Mouse (Mus musculus) myocyte (in vitro differentiated cells): Measurements from ENCODE around the gene Zc2hc1c. TPM values are rescaled to one million over a fixed set of nuclear protein-coding genes. Genes with fewer than 3 reads are reported as not detected.
"Not testable (repeated sequence)": the region's sequence is repeated elsewhere in the genome, so short reads cannot be mapped to it uniquely, and the experiment has no call there.

Experiments
- H3K27me3 ChIP-seq: one replicate; pipeline ENCODE4 v1.6.1; 2011; ENCODE audit not compliant: control insufficient read depth, insufficient read depth, insufficient read length
- H3K36me3 ChIP-seq: one replicate; pipeline ENCODE4 v1.6.1; 2011; ENCODE audit not compliant: control insufficient read depth, insufficient read depth
- H3K4me2 ChIP-seq: one replicate; pipeline ENCODE4 v1.6.1; 2011; ENCODE audit warnings: low read depth, control low read depth
- H3K4me3 ChIP-seq: one replicate; pipeline ENCODE4 v1.5.1; 2011; ENCODE audit warnings: mild to moderate bottlenecking, control low read depth, moderate library complexity
- H3K79me2 ChIP-seq: one replicate; pipeline ENCODE4 v1.6.1; 2011; ENCODE audit not compliant: control insufficient read depth, insufficient read depth
- H3ac ChIP-seq: one replicate; pipeline ENCODE4 v1.6.1; 2011; ENCODE audit not compliant: control insufficient read depth, insufficient read length
- CEBPB ChIP-seq: IDR thresholded peaks from 2 replicates; pipeline ENCODE4 v1.6.1; 2011; ENCODE audit warnings: mild to moderate bottlenecking, moderate library complexity; ENCODE audit not compliant: poor library complexity, insufficient read depth, severe bottlenecking
- E2F4 ChIP-seq: IDR thresholded peaks from one replicate; pipeline ENCODE4 v1.6.1; 2011; ENCODE audit warnings: mild to moderate bottlenecking, control low read depth, moderate library complexity; ENCODE audit not compliant: insufficient read depth
- MAX ChIP-seq: IDR thresholded peaks from one replicate; pipeline ENCODE4 v1.6.1; 2011; ENCODE audit warnings: low read depth, mild to moderate bottlenecking, control low read depth
- MYOD1 ChIP-seq, 3 experiments: IDR thresholded peaks; one replicate each; pipeline ENCODE4 v1.6.1; 2011; ENCODE audit warnings: control low read depth in 2 of 3, low read depth in 2 of 3, mild to moderate bottlenecking in 2 of 3, moderate library complexity in 1 of 3; ENCODE audit not compliant: insufficient read length in 2 of 3, control insufficient read depth in 1 of 3
- MYOG ChIP-seq, 3 experiments: IDR thresholded peaks; one replicate each; pipeline ENCODE4 v1.6.1; 2011; ENCODE audit warnings: control low read depth in 2 of 3, low read depth in 2 of 3, mild to moderate bottlenecking in 2 of 3; ENCODE audit not compliant: insufficient read length in 2 of 3, control insufficient read depth in 1 of 3, insufficient read depth in 1 of 3
- POLR2A ChIP-seq: IDR thresholded peaks from one replicate; pipeline ENCODE4 v1.6.1; 2011; ENCODE audit warnings: low read depth, mild to moderate bottlenecking, control low read depth, moderate library complexity; ENCODE audit not compliant: insufficient read length
- POLR2AphosphoS2 ChIP-seq: IDR thresholded peaks from one replicate; pipeline ENCODE4 v1.6.1; 2011; ENCODE audit warnings: low read depth, control low read depth; ENCODE audit not compliant: insufficient read length
- REST ChIP-seq: IDR thresholded peaks from one replicate; pipeline ENCODE4 v1.6.1; 2011; ENCODE audit warnings: mild to moderate bottlenecking, control low read depth, moderate library complexity; ENCODE audit not compliant: insufficient read depth, insufficient read length
- SRF ChIP-seq: IDR thresholded peaks from one replicate; pipeline ENCODE4 v1.6.1; 2011; ENCODE audit warnings: low read depth; ENCODE audit not compliant: control insufficient read depth, insufficient read length
- TCF12 ChIP-seq: IDR thresholded peaks from one replicate; pipeline ENCODE4 v1.6.1; 2011; ENCODE audit warnings: mild to moderate bottlenecking, control low read depth; ENCODE audit not compliant: poor library complexity, insufficient read depth, severe bottlenecking
- TCF3 ChIP-seq: IDR thresholded peaks from one replicate; pipeline ENCODE4 v1.6.1; 2011; ENCODE audit warnings: low read depth, control low read depth; ENCODE audit not compliant: insufficient read length
- USF1 ChIP-seq: IDR thresholded peaks from one replicate; pipeline ENCODE4 v1.6.1; 2011; ENCODE audit warnings: low read depth, mild to moderate bottlenecking, control low read depth, moderate library complexity
- polyA plus RNA-seq: library from polyadenylated mRNA; unstranded; fragments of >200 nt; fragmentation: generic; extraction: Trizol; gene quantifications from one replicate; pipeline ENCODE4 v1.2.1, GENCODE M21; 2012; ENCODE audit warnings: missing spikeins

The Zc2hc1c gene
- polyA plus RNA-seq, 1 experiment: 1.7 TPM

DNA sequence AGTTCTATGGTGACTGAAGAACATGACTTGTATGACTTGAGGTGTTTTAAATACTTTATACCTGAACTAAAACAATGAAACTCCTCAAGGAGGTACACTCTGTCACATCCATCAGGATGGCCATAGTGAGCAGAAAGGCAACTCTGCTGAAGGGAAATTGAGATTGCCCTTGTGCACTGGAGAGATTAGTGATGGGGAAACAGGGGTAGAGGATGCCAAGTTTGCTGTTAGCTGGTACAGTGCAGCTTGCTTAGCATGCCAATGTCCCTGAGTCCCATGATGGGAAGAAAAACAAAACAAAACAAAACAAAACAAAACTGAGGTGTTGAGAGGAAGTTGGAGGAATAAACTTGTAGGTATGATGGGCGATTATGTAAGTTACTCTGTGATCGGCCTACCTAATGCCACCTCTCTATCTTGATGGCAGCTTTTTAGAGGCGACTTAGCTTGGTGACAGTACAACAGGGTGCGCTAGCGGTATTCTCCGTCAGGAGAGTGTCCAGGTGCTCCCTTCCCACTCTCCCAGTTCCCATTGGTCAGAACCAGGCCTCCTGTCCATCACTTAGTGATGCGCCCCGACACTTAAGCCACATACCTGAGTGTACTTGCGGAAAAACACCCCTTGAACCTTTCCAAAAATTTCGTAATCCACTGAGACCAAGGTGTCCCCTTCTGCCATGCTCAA, 8.9 kb upstream of the Zc2hc1c start:
- H3K27me3 ChIP-seq: no peaks in the 10 kb centered on the region
- TF ChIP-seq TCF3: no peak
- no peak for TF ChIP-seq POLR2A
- no peak for TF ChIP-seq MYOG (IDR thresholded peaks at IDR 0.05; ENCODE audit: control insufficient read depth in 1 of 3, insufficient read depth in 1 of 3, insufficient read length in 2 of 3, low read depth in 2 of 3)
- no peak for TF ChIP-seq CEBPB
- no peak for TF ChIP-seq POLR2AphosphoS2
- TF ChIP-seq E2F4: no peak
- no peak for TF ChIP-seq SRF
- TF ChIP-seq USF1: no peak
- no peak for TF ChIP-seq REST
- no peak for TF ChIP-seq MYOD1 (IDR thresholded peaks at IDR 0.05; ENCODE audit: control insufficient read depth in 1 of 3, insufficient read length in 2 of 3, low read depth in 2 of 3)

DNA sequence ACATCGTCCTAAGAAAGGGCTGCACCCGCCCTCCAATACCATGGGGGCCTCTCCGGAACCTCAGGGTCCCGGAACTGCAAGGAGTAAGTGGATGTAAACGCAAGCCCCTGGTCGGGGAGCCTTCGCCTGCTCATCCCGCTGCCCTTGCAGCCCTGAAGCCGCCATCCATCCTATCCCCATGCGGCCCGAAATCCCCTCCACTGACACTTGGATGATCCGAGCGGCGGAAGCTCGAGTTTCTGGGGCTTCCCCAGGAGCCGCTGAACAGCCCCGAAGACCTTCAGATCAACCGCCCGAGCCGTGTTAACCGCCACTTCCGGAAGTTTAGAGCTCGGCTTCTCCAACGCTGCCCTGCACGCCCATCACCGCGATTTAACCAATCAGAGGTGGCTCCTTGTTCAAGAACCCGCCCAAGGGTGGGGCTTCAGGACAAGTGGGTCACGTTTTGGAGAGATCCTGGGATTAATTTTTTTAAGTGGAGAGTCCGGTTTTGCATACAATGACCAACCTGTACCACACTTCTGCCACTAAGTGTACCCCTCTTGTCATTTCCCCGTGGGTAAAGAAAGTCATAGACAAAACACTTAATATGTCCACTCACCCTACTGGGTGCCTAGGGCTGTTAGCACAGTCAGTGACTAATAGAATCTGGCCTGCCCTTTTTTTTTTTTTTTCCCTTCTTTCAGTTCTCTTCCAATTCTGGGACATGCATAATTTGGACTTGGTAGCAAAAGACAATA, 8.1 kb upstream of the Zc2hc1c start:
- TF ChIP-seq MYOG (IDR thresholded peaks at IDR 0.05; ENCODE audit: control insufficient read depth in 1 of 3, insufficient read depth in 1 of 3, insufficient read length in 2 of 3, low read depth in 2 of 3) (no peak), MYOD1 (IDR thresholded peaks at IDR 0.05; ENCODE audit: control insufficient read depth in 1 of 3, insufficient read length in 2 of 3, low read depth in 2 of 3) (no peak), TCF3 (no peak), REST (no peak), CEBPB (no peak), TCF12 (no peak), SRF (no peak), MAX (no peak), E2F4 (peak; percentile 64), USF1 (peak; percentile 30), POLR2AphosphoS2 (no peak), POLR2A (no peak)
- peak overlapping the region; percentile 23 for H3ac ChIP-seq
- H3K36me3 ChIP-seq: no peaks in the 10 kb centered on the region
- no peaks in the 10 kb centered on the region for H3K27me3 ChIP-seq
- peak overlapping the region; percentile 51 for H3K4me3 ChIP-seq
- peak overlapping the region; percentile 74 for H3K4me2 ChIP-seq
- H3K79me2 ChIP-seq: no peaks in the 10 kb centered on the region

More for the DNA sequence above, 8.9 kb upstream of the Zc2hc1c start:
- H3K36me3 ChIP-seq: no peaks in the 10 kb centered on the region
- peak overlapping the region; percentile 51 for H3K4me3 ChIP-seq
- H3K79me2 ChIP-seq: no peaks in the 10 kb centered on the region
- peak overlapping the region; percentile 74 for H3K4me2 ChIP-seq
- peak overlapping the region; percentile 23 for H3ac ChIP-seq

DNA sequence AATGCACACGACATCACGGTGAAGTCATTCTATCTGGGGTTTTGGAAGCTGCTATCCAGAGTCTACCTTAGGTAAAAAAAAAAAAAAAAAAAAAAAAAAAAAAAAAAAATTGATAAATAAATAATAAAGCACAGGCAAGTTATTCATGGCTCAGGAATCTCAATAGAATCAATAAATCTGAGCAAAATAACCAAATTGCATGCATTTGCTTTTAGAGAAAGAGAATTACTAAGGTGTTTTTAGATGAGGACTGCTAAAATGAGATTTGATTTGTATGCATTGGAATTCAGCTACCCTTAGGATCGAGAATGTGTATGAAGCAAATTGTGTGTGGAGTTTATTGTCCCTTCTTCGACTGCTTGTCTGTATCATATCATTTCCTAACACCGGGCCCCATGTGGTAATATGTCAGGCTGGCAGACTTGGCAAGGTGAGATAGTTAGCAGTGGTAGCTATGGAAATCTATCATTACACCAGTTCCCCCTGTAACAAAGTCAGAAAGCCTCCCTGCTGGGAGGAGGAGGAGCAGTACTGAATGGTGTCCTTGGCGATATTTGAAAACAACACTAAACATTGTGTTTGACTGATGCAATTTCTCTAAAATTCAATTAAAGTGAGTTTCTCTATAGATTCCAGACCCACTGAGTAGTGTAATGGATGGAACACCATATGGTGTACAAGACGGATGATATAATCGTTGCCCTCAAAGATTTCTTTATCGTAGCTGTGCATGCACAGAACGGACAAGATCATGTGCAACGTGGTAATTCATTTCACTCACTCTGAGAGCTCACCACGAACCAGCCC, 7.3 kb upstream of the Zc2hc1c start:
- no peak overlapping the region for H3ac ChIP-seq
- TF ChIP-seq POLR2A (no peak), CEBPB (no peak), MAX (no peak), MYOG (IDR thresholded peaks at IDR 0.05; ENCODE audit: control insufficient read depth in 1 of 3, insufficient read depth in 1 of 3, insufficient read length in 2 of 3, low read depth in 2 of 3) (no peak), POLR2AphosphoS2 (no peak), REST (no peak), MYOD1 (IDR thresholded peaks at IDR 0.05; ENCODE audit: control insufficient read depth in 1 of 3, insufficient read length in 2 of 3, low read depth in 2 of 3) (no peak)
- peak overlapping the region; percentile 51 for H3K4me3 ChIP-seq
- no peaks in the 10 kb centered on the region for H3K36me3 ChIP-seq
- no peaks in the 10 kb centered on the region for H3K79me2 ChIP-seq
- H3K27me3 ChIP-seq: no peaks in the 10 kb centered on the region
- H3K4me2 ChIP-seq: peak overlapping the region; percentile 74

DNA sequence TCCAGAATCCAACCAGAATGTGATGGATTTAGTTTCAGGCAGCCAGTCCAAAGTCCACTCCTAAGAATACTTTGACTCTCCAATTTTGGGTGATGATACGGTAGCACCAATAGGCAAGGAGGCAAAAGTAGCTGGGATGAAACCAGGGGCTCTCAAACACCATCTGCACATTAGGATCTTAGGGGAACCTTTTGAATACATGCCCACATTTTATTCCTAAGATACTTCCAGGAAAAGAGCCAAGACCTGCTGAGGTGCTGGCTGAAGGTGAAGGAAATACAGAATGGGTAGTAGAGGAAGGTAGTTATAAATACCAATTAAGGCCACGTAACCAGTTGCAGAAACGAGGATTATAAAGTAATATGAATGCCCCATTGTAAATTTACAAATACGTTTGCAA, 6.6 kb upstream of the Zc2hc1c start:
- not testable (repeated sequence) for H3K79me2 ChIP-seq, H3K4me2 ChIP-seq, H3K4me3 ChIP-seq, H3K27me3 ChIP-seq, H3K36me3 ChIP-seq, H3ac ChIP-seq

DNA sequence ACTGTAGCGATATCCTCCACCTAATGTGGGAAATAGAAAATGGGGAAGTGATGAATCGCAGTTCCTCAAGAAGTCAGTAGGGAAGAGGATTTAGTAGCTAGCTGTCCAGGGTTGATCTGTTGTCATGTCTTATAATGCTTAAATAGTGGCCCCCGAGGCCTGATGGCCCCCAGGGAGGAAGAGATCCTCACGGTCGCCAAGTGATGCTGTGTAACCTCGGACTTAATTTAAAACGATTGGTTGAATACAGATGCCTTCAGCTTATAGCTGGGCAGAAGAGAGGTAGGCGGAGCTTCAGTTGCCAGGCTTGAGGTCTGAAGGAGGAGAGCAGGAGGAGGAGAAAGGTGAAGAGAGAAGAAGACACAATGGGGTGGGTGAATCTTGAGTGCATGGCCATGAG, 4.1 kb upstream of the Zc2hc1c start:
- Histone ChIP-seq H3ac (no peak overlapping the region), H3K4me3 (no peak overlapping the region), H3K27me3 (no peaks in the 10 kb centered on the region), H3K79me2 (no peaks in the 10 kb centered on the region), H3K36me3 (no peaks in the 10 kb centered on the region), H3K4me2 (no peak overlapping the region)
- no peak for TF ChIP-seq MYOD1 (IDR thresholded peaks at IDR 0.05; ENCODE audit: control insufficient read depth in 1 of 3, insufficient read length in 2 of 3, low read depth in 2 of 3)
- no peak for TF ChIP-seq MAX
- TF ChIP-seq CEBPB: no peak
- no peak for TF ChIP-seq TCF12
- no peak for TF ChIP-seq MYOG (IDR thresholded peaks at IDR 0.05; ENCODE audit: control insufficient read depth in 1 of 3, insufficient read depth in 1 of 3, insufficient read length in 2 of 3, low read depth in 2 of 3)
- no peak for TF ChIP-seq SRF
- no peak for TF ChIP-seq USF1
- no peak for TF ChIP-seq TCF3
- no peak for TF ChIP-seq E2F4
- no peak for TF ChIP-seq POLR2A
- no peak for TF ChIP-seq POLR2AphosphoS2
- TF ChIP-seq REST: no peak
